Mouse (Mus musculus) kidney, postnatal 10 days (tissue): Measurements from ENCODE around the gene Slc8a2.
A peak's percentile ranks its signal among the peaks of the same experiment; 100 is the strongest.

ENCODE experiments used
- DNase-seq: peaks from one replicate; pipeline ENCODE4 v3.0.0; 2021; ENCODE audit warnings: mixed read lengths

The Slc8a2 gene

GRCm38 (mm10) chr7:16172586-16173140 lies 43.0 kb downstream of the Slc8a2 start:
- DNase-seq: no peak

- DNase-seq: no peak
Observed at GRCm38 (mm10) chr7:16173146-16173545, 43.5 kb downstream of the Slc8a2 start.

GRCm38 (mm10) chr7:16174597-16175541 lies 45.2 kb downstream of the Slc8a2 start, which contains the start of gene Meis3:
Gene Meis3 (plus strand): TSS chr7:16175090.
- DNase-seq: peak; percentile 76

GRCm38 (mm10) chr7:16175542-16175931 lies 45.9 kb downstream of the Slc8a2 start:
- DNase-seq: no peak

- DNase-seq: no peak
Observed at GRCm38 (mm10) chr7:16178114-16178513, 48.5 kb downstream of the Slc8a2 start.

GRCm38 (mm10) chr7:16183663-16184062 lies 54.0 kb downstream of the Slc8a2 start:
- DNase-seq: peak; percentile 89

- no peak for DNase-seq
Observed at GRCm38 (mm10) chr7:16187494-16187893, 57.9 kb downstream of the Slc8a2 start.

- DNase-seq: peak; percentile 89
Observed at GRCm38 (mm10) chr7:16192315-16192714, 62.7 kb downstream of the Slc8a2 start.

GRCm38 (mm10) chr7:16193702-16194101 lies 64.1 kb downstream of the Slc8a2 start:
- DNase-seq: no peak

- DNase-seq: no peak
Observed at GRCm38 (mm10) chr7:16196616-16197015, 67.0 kb downstream of the Slc8a2 start.

GRCm38 (mm10) chr7:16197166-16197565 lies 67.5 kb downstream of the Slc8a2 start:
- DNase-seq: no peak

- DNase-seq: no peak
Observed at GRCm38 (mm10) chr7:16198540-16198939, 68.9 kb downstream of the Slc8a2 start.

- DNase-seq: no peak
Observed at GRCm38 (mm10) chr7:16201136-16201535, 71.5 kb downstream of the Slc8a2 start.

- peak; percentile 59 for DNase-seq
Observed at GRCm38 (mm10) chr7:16202756-16203504, 73.3 kb downstream of the Slc8a2 start.

GRCm38 (mm10) chr7:16203505-16203903 lies 73.9 kb downstream of the Slc8a2 start:
- DNase-seq: no peak

- no peak for DNase-seq
Observed at GRCm38 (mm10) chr7:16204791-16205190, 75.2 kb downstream of the Slc8a2 start.

- DNase-seq: no peak
Observed at GRCm38 (mm10) chr7:16207076-16207475, 77.5 kb downstream of the Slc8a2 start.

- no peak for DNase-seq
Observed at GRCm38 (mm10) chr7:16207496-16207895, 77.9 kb downstream of the Slc8a2 start.

GRCm38 (mm10) chr7:16208781-16209665 lies 79.4 kb downstream of the Slc8a2 start:
- DNase-seq: no peak
